Mouse (Mus musculus): ENCODE measurements around the gene Pgpep1.

DNA sequence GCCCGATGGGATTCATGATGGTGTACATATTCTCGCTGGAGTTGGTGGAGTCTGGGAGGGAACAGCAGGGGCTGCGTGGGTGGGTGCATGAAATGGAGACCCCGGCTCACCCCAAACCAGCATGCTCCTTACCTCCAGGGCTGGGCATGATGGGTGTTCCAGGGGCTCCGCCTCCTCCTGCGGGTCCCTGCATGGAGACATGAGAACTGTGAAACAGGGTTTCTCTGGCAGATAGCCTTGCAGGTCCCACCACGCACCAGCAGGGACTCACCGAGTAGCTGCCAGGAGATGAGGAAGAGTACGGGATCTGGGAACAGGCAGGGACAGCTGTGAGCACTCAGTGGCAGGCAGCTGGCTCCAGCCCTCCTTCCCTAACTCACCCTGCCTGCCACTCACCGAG is 61.5 kb downstream of the Pgpep1 start:
- TF ChIP-seq CTCF (IDR thresholded peaks at IDR 0.05; ENCODE audit: extremely low read depth, insufficient read length, insufficient replicate concordance, low read depth, low read length) (no peak), POLR2A (IDR thresholded peaks at IDR 0.05; ENCODE audit: low read depth, low read length) (no peak)
